Mouse (Mus musculus): Measurements from ENCODE around the gene Lrrc40. TPM values are rescaled to one million over a fixed set of nuclear protein-coding genes. Genes with fewer than 3 reads are reported as not detected.
"Not testable (repeated sequence)": the region's sequence is repeated elsewhere in the genome, so short reads cannot be mapped to it uniquely, and the experiment has no call there.

The Lrrc40 gene
- total RNA-seq, 1 experiment from 2014 or later = 15.0 TPM

DNA sequence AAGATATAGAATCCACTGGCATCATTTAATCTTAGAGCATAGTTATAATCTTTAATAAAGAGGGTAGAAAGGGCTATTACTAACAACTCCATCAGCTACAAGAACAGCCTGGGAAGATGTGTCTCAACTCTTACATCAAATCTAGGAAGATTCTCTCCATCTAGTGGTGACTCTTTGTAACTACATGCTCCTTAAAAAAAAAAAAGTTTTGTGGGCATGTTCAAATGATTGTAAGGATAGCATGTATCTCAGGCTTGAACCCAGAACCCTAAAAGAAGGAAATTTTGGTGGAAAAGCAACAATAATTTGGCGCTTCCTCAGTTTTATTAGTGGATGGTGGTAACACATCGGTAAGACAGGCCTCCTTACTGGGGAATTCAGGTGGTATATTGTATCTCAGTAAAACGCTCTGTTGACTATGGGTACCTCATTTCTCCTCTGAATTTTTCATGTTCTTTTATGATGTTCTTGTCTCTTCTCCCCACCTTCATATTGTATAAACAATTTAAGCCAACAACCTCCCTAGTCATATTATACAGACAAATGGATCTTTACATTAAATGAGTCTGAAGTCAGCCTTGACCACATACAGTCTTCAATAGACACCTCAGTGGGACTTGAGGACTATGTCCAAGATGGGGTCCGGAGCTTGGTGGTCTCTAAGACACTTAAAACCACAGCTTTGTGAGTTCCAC is 40.4 kb downstream of the Lrrc40 start:
- peak; percentile 37; the same call in 1 of the 2 replicates for ATAC-seq (ENCODE audit: extremely low read depth, insufficient number of reproducible peaks, low FRiP score, poor library complexity, severe bottlenecking)

DNA sequence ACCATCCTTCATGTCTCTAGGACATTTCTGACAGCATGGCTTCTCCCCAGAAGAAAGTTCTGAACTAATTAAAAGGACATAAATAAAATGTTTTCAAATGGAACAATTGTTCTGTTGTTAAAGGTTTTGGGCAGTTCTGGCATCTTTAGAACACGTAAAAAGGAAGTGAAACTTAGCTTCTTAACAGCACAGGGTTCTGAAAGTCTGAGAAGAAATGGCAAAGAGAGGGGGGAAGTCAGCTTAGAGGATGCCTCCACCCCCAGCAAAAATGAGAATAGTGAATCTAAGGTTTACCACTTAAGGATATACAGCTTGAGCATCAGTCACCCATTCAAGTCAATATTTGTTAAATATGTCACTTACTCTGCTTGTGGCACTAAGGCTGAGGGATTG is 40.9 kb downstream of the Lrrc40 start:
- ATAC-seq (ENCODE audit: extremely low read depth, insufficient number of reproducible peaks, low FRiP score, poor library complexity, severe bottlenecking) = peak; percentile 80; the same call in 1 of the 2 replicates

DNA sequence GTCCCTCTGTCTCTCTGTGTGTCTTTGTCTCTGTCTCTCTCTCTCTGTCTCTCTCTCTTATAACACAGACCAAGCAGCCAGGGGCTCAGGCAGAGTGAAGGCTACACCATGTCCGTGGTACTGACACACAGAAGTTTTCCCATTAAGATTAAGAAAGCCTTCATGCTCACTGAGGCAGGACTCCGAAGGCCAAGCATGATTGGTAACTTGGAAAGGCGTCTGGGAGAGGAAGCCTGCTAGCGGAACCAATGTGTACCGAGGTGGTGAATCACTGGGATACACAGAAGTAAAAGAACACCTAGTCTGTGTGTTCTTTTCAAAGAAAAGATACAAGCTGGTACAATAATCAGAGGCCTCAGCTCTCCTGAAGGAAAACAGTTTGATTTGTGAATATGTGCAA is 41.4 kb downstream of the Lrrc40 start:
- ATAC-seq (ENCODE audit: extremely low read depth, insufficient number of reproducible peaks, low FRiP score, poor library complexity, severe bottlenecking) = no peak

DNA sequence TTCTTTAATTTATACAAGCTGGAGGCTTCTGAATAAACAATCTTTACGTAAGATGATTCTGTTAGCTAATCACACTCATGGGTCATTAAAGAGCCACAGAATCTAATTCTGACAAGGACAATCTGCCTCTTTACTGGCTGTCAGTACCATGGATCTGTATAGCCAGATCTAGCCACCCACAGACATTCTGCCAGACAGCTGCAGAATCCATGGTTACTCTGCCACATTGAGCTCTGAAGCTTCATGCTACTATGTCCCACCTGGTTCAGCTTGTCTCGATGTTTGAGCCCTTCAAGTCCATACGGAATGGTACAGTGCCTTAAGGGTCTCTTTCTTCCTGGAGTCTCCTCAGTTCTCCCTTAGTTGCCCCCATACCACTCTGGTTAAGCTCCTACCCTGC is 55.1 kb downstream of the Lrrc40 start:
- no peak for ATAC-seq (ENCODE audit: extremely low read depth, insufficient number of reproducible peaks, low FRiP score, poor library complexity, severe bottlenecking)

DNA sequence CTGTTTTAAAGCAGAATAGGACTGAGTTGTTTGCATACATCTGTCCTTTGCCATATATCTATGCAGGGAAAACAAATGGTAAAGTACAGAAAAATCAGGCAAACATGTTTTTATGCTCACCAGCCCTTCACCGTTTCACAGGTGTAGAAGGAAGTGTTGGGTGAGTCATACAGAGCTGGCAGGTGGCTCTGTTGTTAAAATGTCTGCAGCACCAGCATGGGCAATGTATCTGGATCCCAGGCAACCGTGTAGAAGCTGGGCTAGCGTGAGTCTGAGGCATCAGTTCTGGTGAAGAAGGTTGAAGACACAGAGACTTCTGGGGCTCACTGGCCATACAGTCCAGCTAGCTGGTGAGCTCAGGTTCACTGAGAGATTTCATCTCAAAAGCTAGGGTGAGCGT is 57.5 kb downstream of the Lrrc40 start:
- ATAC-seq (ENCODE audit: extremely low read depth, insufficient number of reproducible peaks, low FRiP score, poor library complexity, severe bottlenecking) = no peak

DNA sequence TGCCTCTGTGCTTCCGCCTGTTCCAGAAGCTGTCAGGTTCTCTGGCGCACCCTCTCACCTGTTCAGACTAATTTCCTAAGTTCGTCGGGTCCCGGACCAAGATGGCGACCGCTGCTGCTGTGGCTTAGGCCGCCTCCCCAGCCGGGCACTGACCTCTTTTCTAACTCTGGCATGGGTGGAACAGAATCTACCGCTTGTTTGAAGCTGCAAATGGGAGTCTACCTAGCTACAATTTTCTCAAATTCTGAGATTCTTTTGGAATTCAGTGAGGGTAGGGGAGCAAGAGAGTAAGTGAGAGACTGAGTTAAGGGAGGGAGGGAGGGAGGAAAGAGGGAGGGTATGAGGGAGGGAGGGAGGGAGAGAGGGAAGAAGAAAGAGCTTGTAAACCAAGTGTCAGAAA is 65.6 kb downstream of the Lrrc40 start:
- not testable (repeated sequence) for ATAC-seq (ENCODE audit: extremely low read depth, insufficient number of reproducible peaks, low FRiP score, poor library complexity, severe bottlenecking)

DNA sequence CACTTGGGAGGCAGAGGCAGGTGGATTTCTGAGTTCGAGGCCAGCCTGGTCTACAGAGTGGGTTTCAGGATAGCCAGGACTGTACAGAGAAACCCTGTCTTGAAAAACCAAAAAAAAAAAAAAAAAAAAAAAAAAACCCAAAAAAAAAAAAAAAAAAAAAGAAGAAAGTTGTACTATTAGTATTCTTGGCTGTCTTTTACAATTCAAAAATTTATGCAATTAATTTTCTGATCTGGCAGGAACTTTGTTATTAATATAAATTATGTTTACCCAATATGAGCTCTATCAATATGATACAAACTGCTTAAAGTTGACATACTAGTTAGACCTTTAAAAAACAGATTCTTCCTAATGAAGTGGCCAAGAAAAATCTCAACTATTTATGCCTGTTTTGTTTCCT is 66.1 kb downstream of the Lrrc40 start:
- ATAC-seq (ENCODE audit: extremely low read depth, insufficient number of reproducible peaks, low FRiP score, poor library complexity, severe bottlenecking) = not testable (repeated sequence)

DNA sequence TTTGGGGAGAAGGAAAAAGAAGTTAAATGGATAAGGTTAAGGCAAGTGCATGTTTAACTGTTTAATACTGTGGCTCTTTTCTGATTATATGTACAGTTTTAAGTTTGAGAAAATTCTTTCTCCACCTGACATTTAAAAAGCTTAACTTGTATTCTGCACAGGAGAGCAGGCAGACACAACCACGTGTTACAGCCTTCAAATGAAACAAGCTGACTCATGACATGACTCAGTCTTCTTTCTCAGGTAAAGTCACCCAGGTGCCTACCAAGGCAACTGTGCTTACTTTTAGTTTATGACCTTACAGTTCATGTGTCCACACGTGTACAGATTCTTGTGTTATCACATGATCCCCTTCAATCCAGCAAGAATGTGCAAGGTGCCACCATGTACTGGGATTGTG is 67.0 kb downstream of the Lrrc40 start:
- ATAC-seq (ENCODE audit: extremely low read depth, insufficient number of reproducible peaks, low FRiP score, poor library complexity, severe bottlenecking) = no peak

DNA sequence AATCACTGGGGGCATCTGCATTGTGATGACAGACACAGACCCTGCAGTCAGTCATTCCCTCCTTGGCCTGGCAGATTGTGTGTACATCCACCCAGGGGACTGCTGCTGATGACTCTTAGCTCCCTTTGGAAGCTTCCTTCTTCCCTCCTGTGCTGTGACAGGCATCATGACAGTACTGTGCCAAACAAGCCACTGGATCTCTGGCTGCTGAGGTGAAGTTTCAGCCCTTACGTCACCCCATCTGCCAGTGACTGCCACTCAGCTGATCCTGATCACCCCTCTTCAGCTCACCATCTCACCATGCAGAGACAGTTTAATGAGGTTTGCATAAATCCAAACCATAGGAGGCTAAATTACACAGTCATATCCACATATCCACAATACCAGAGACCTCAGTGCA is 68.8 kb downstream of the Lrrc40 start:
- ATAC-seq (ENCODE audit: extremely low read depth, insufficient number of reproducible peaks, low FRiP score, poor library complexity, severe bottlenecking) = no peak

Other genes starting within 250 kb of the Lrrc40 start
- 0.98 TPM in 1 of 2 replicates, not detected in the other for gene Cth, start 111.6 kb upstream of the Lrrc40 start, total RNA-seq (2017)
- 78.0 and 80.0 TPM in 2 replicates for gene Ankrd13c, start 89.4 kb upstream of the Lrrc40 start, total RNA-seq (2017)
- 339 and 378 TPM in 2 replicates for gene Srsf11, start within 50 bp of the Lrrc40 start, total RNA-seq (2017)

All from neutrophil, adult 5-6 weeks (primary cell).